Mouse (Mus musculus) retina, postnatal 1 day (tissue): ENCODE results near the gene Fbxo31.
"Not testable (repeated sequence)": the region's sequence is repeated elsewhere in the genome, so short reads cannot be mapped to it uniquely, and the experiment has no call there.

Experiments used
- DNase-seq: peaks from one replicate; pipeline ENCODE4 v3.0.0-alpha.2; 2012

The Fbxo31 gene

GRCm38 (mm10) chr8:121578676-121579451, at the start of gene Fbxo31:
Fbxo31 (minus strand) TSS chr8:121578806.
- peak; percentile 96 for DNase-seq

GRCm38 (mm10) chr8:121623043-121623442, 44.4 kb upstream of the Fbxo31 start:
- no peak for DNase-seq

- DNase-seq: no peak
Observed at GRCm38 (mm10) chr8:121621879-121622278, 43.3 kb upstream of the Fbxo31 start.

GRCm38 (mm10) chr8:121620801-121621516, 42.4 kb upstream of the Fbxo31 start:
- peak; percentile 32 for DNase-seq

- no peak for DNase-seq
Observed at GRCm38 (mm10) chr8:121619401-121619995, 40.9 kb upstream of the Fbxo31 start.

GRCm38 (mm10) chr8:121613419-121613818, 34.8 kb upstream of the Fbxo31 start:
- no peak for DNase-seq

- DNase-seq: no peak
Observed at GRCm38 (mm10) chr8:121609916-121610315, 31.3 kb upstream of the Fbxo31 start.

GRCm38 (mm10) chr8:121609251-121609650, 30.6 kb upstream of the Fbxo31 start:
- DNase-seq: no peak

- DNase-seq: peak; percentile 54
Observed at GRCm38 (mm10) chr8:121607661-121608060, 29.1 kb upstream of the Fbxo31 start.

- DNase-seq: no peak
Observed at GRCm38 (mm10) chr8:121603801-121604200, 25.2 kb upstream of the Fbxo31 start.

GRCm38 (mm10) chr8:121602860-121603259, 24.3 kb upstream of the Fbxo31 start:
- DNase-seq: peak; percentile 76

GRCm38 (mm10) chr8:121602411-121602810, 23.8 kb upstream of the Fbxo31 start:
- DNase-seq: no peak

GRCm38 (mm10) chr8:121599842-121600241, 21.2 kb upstream of the Fbxo31 start:
- no peak for DNase-seq

- peak; percentile 77 for DNase-seq
Observed at GRCm38 (mm10) chr8:121598892-121599291, 20.3 kb upstream of the Fbxo31 start.

- no peak for DNase-seq
Observed at GRCm38 (mm10) chr8:121598190-121598589, 19.6 kb upstream of the Fbxo31 start.

GRCm38 (mm10) chr8:121597492-121597891, 18.9 kb upstream of the Fbxo31 start:
- not testable (repeated sequence) for DNase-seq

- no peak for DNase-seq
Observed at GRCm38 (mm10) chr8:121593983-121594382, 15.4 kb upstream of the Fbxo31 start.

GRCm38 (mm10) chr8:121593293-121593692, 14.7 kb upstream of the Fbxo31 start:
- no peak for DNase-seq

GRCm38 (mm10) chr8:121591178-121592066, 12.8 kb upstream of the Fbxo31 start:
- peak; percentile 54 for DNase-seq

- DNase-seq: peak; percentile 96
Observed at GRCm38 (mm10) chr8:121590203-121591177, 11.9 kb upstream of the Fbxo31 start, which contains the start of gene Map1lc3b. Map1lc3b (plus strand) TSS chr8:121590361.

- no peak for DNase-seq
Observed at GRCm38 (mm10) chr8:121589205-121589726, 10.7 kb upstream of the Fbxo31 start.
